Mouse (Mus musculus) bone marrow, adult 2 months (tissue): Measurements from ENCODE around the gene Pfkm.

ENCODE experiments used
- CTCF ChIP-seq: fragments of 200-500 bp; IDR thresholded peaks from 2 replicates; pipeline ENCODE4 v1.5.1; 2011; ENCODE audit warnings: low read length, control low read depth; ENCODE audit not compliant: control insufficient read depth, insufficient read depth
- POLR2A ChIP-seq: fragments of 200-500 bp; IDR thresholded peaks from 2 replicates; pipeline ENCODE4 v1.6.1; 2011; ENCODE audit warnings: low read depth, mild to moderate bottlenecking, control low read depth, low read length, borderline replicate concordance; ENCODE audit not compliant: control insufficient read depth

- no peak for TF ChIP-seq CTCF
- TF ChIP-seq POLR2A, result no peak
Measured at GRCm38 (mm10) chr15:98119363-98119762, 27.0 kb downstream of the Pfkm start.
